Mouse (Mus musculus) liver, adult 2 months (tissue): ENCODE data around the gene Neu2. TPM values are rescaled to one million over a fixed set of nuclear protein-coding genes. Genes with fewer than 3 reads are reported as not detected.
A peak's percentile ranks its signal among the peaks of the same experiment; 100 is the strongest.

ENCODE experiments used
- DNase-seq: peaks from one replicate; pipeline ENCODE4 v3.0.0-alpha.2; 2011; ENCODE audit warnings: low read depth, low spot score; ENCODE audit errors: extremely low read depth
- H3K27ac ChIP-seq: fragments of 200-500 bp; replicated peaks from 2 replicates; pipeline ENCODE4 v1.5.1; 2012; ENCODE audit warnings: low read depth, mild to moderate bottlenecking, control low read depth, inconsistent platforms, low read length; ENCODE audit not compliant: insufficient read depth
- H3K27me3 ChIP-seq: fragments of 200-500 bp; 2 replicates; pipeline ENCODE4 v1.6.1; 2012; ENCODE audit warnings: mild to moderate bottlenecking, moderate library complexity, low read length, inconsistent platforms; ENCODE audit not compliant: control insufficient read depth, insufficient read depth
- H3K36me3 ChIP-seq: fragments of 200-500 bp; 2 replicates; pipeline ENCODE4 v1.6.1; 2012; ENCODE audit warnings: low read length, inconsistent platforms; ENCODE audit not compliant: control insufficient read depth, insufficient read depth
- H3K4me1 ChIP-seq: fragments of 200-500 bp; 2 replicates; pipeline ENCODE4 v1.6.1; 2011; ENCODE audit warnings: low read length; ENCODE audit not compliant: control insufficient read depth, insufficient read depth
- H3K4me3 ChIP-seq: fragments of 200-500 bp; 2 replicates; pipeline ENCODE4 v1.5.1; 2011; ENCODE audit warnings: low read depth, mild to moderate bottlenecking, control low read depth, low read length, moderate library complexity; ENCODE audit not compliant: insufficient read depth
- H3K79me2 ChIP-seq: fragments of 200-500 bp; 2 replicates; pipeline ENCODE4 v1.6.1; 2012; ENCODE audit warnings: inconsistent platforms, mild to moderate bottlenecking, low read length, moderate library complexity; ENCODE audit not compliant: control insufficient read depth, insufficient read depth
- H3K9ac ChIP-seq: fragments of 200-500 bp; 2 replicates; pipeline ENCODE4 v1.6.1; 2012; ENCODE audit warnings: low read depth, mild to moderate bottlenecking, control low read depth, inconsistent platforms, low read length
- CTCF ChIP-seq: fragments of 200-500 bp; IDR thresholded peaks from 2 replicates; pipeline ENCODE4 v1.5.1; 2011; ENCODE audit warnings: low read depth, low read length, control low read depth
- POLR2A ChIP-seq: fragments of 200-500 bp; IDR thresholded peaks from 2 replicates; pipeline ENCODE4 v1.6.1; 2011; ENCODE audit warnings: low read length, control low read depth; ENCODE audit not compliant: insufficient read depth; ENCODE audit errors: extremely low read depth
- WGBS: fragments of 180-500 bp; shearing (Covaris S2); methylation state at CpG from one replicate; pipeline ENCODE4 v1.1.7; 2018; 5-methylcytosine and 5-hydroxymethylcytosine counted together
- polyA plus RNA-seq: library from polyadenylated mRNA; depleted of rRNA; stranded (reverse); fragments of >200 nt; gene quantifications from 2 replicates; pipeline ENCODE4 v1.2.3, GENCODE M21; 2012
- total RNA-seq: library from RNA; depleted of rRNA; stranded (reverse); fragments of >200 nt; gene quantifications from 2 replicates; pipeline ENCODE4 v1.2.3, GENCODE M21; 2014

Neu2 gene
- total and polyA plus RNA-seq, 2 experiments, result 3.0 to 3.1 TPM

- Histone ChIP-seq H3K27ac (no peak overlapping the region), H3K79me2 (no peaks in the 10 kb centered on the region), H3K9ac (no peak overlapping the region), H3K4me1 (0 out of 2 replicates have a peak, but pooled peaks cover 2% of the 10 kb centered on the region), H3K4me3 (no peak overlapping the region), H3K27me3 (no peaks in the 10 kb centered on the region), H3K36me3 (no peaks in the 10 kb centered on the region)
- no peak for DNase-seq
- 87% methylated on average over 4 of the region's 4 CpGs for WGBS
- TF ChIP-seq POLR2A, result no peak
- no peak for TF ChIP-seq CTCF
Measured at GRCm38 (mm10) chr1:87637121-87637877, 127.6 kb downstream of the Neu2 start.

GRCm38 (mm10) chr1:87637878-87638600, 128.3 kb downstream of the Neu2 start:
- Histone ChIP-seq H3K27ac (no peak overlapping the region), H3K79me2 (no peaks in the 10 kb centered on the region), H3K4me3 (no peak overlapping the region), H3K9ac (no peak overlapping the region), H3K4me1 (0 out of 2 replicates have a peak, but pooled peaks cover 2% of the 10 kb centered on the region), H3K27me3 (no peaks in the 10 kb centered on the region), H3K36me3 (no peaks in the 10 kb centered on the region)
- 91% methylated on average over 4 of the region's 4 CpGs for WGBS
- TF ChIP-seq CTCF (no peak), POLR2A (no peak)
- DNase-seq, result no peak

- Histone ChIP-seq H3K27ac (peak overlapping the region; percentile 77), H3K79me2 (no peaks in the 10 kb centered on the region), H3K4me1 (0 out of 2 replicates have a peak, but pooled peaks cover 2% of the 10 kb centered on the region), H3K9ac (no peak overlapping the region; the same call in 1 of the 2 replicates), H3K4me3 (no peak overlapping the region), H3K27me3 (0 out of 2 replicates have a peak, but pooled peaks cover 2% of the 10 kb centered on the region), H3K36me3 (no peaks in the 10 kb centered on the region)
- no peak for DNase-seq
- TF ChIP-seq CTCF (no peak), POLR2A (no peak)
- WGBS, result 74% methylated on average over 8 of the region's 8 CpGs
Measured at GRCm38 (mm10) chr1:87639724-87640123, 130.0 kb downstream of the Neu2 start.

- Histone ChIP-seq H3K27ac (peak overlapping the region; percentile 77), H3K4me3 (no peak overlapping the region; the same call in 1 of the 2 replicates), H3K27me3 (0 out of 2 replicates have a peak, but pooled peaks cover 2% of the 10 kb centered on the region), H3K9ac (no peak overlapping the region), H3K79me2 (no peaks in the 10 kb centered on the region), H3K4me1 (0 out of 2 replicates have a peak, but pooled peaks cover 2% of the 10 kb centered on the region), H3K36me3 (no peaks in the 10 kb centered on the region)
- 62% methylated on average over 17 of the region's 17 CpGs for WGBS
- peak; percentile 37 for DNase-seq
- TF ChIP-seq CTCF, result no peak
- TF ChIP-seq POLR2A, result no peak
Measured at GRCm38 (mm10) chr1:87640165-87640661, 130.5 kb downstream of the Neu2 start.

GRCm38 (mm10) chr1:87643016-87643415, 133.3 kb downstream of the Neu2 start:
- no peak overlapping the region for H3K9ac ChIP-seq
- no peak for TF ChIP-seq CTCF
- TF ChIP-seq POLR2A, result no peak
- no peak overlapping the region for H3K27ac ChIP-seq
- H3K27me3 ChIP-seq, result 0 out of 2 replicates have a peak, but pooled peaks cover 2% of the 10 kb centered on the region
- no peaks in the 10 kb centered on the region for H3K79me2 ChIP-seq
- H3K4me3 ChIP-seq, result no peak overlapping the region
- H3K4me1 ChIP-seq, result peaks cover 2% of the 10 kb centered on the region; the same call in 1 of the 2 replicates
- 84% methylated on average over 7 of the region's 7 CpGs for WGBS
- no peak for DNase-seq
- no peaks in the 10 kb centered on the region for H3K36me3 ChIP-seq
